In the genomic region with DNA sequence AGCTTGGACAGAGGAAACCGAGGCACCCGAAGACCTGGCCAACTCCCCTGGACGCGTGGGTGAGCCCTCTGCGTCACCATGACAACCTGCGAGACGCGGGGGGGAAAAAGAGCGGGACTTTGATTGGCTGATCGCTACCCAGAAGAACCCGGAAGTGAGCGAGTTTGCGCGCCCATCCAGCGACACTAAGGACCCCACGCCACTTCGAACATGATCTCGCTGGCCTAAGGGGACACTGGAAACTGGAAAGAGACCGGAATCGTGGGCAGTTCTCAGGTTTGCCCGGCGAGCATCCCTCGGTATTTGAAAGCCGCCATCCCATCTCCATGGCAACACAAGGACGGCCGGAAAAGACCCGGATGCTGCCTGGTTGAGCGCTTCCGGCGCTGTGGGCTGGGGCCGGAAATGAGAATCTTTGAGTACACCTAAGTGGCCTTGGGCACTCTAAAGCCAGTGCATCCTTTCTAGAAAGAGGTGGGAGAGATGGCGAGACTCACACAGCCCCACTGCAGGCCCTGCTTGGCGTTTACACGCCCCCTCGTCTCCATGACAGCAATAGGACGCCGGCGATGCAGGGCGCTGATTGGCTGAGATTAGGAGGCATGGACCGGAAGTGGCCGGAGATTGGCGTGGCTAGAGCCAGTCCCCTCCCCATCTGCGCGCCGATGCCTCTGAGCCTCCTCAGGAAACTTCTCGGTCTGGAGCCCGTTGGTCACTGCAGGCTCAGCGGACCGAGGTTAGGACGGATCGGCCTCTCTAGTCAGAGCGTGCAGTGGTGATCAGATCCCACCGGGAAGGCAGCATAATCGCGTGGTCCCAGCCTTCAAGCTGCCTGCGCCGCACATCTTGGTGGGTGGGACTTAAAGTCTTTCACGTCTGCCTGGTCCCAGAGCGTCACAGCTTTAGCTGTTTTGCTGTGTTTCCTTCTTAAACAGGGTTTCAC, we compare ENCODE assay signal across 8 mouse cellular contexts. TPM values are rescaled to one million over a fixed set of nuclear protein-coding genes. Genes with fewer than 3 reads are reported as not detected.
A peak's percentile ranks its signal among the peaks of the same experiment; 100 is the strongest.
DNase-seq lines count a peak whose midpoint lies in the region; ATAC-seq lines count a peak whose summit lies in the region.

TSS of gene Ulk4 (minus strand) at position 80 of the 943 bp plus-strand sequence.

- H3K27me3 ChIP-seq in heart, embryonic 13.5 days (replicated peaks) = no peaks in the 10 kb centered on the region
- no peaks in the 10 kb centered on the region for H3K27me3 ChIP-seq in liver, embryonic 12.5 days (replicated peaks)
- no peaks in the 10 kb centered on the region for H3K27me3 ChIP-seq in stomach, embryonic 15.5 days (replicated peaks)

- peaks cover 5% of the 10 kb centered on the region; the same call in 1 of the 2 replicates for H3K36me3 ChIP-seq in heart, embryonic 13.5 days
- no peaks in the 10 kb centered on the region for H3K36me3 ChIP-seq in liver, embryonic 12.5 days
- H3K36me3 ChIP-seq in stomach, embryonic 15.5 days = no peaks in the 10 kb centered on the region

- ATAC-seq in erythroid progenitor cell, adult 5-6 weeks (replicated peaks; ENCODE audit: low FRiP score, poor library complexity, severe bottlenecking) = peak; percentile 96
- ATAC-seq in heart, embryonic 13.5 days (ENCODE audit: extremely low read depth, insufficient number of reproducible peaks, low FRiP score, low TSS enrichment) = peak; percentile 89
- peak; percentile 95 for ATAC-seq in liver, embryonic 12.5 days
- ATAC-seq in stomach, embryonic 15.5 days (ENCODE audit: insufficient read depth, low FRiP score, low read depth) = peak; percentile 96

- no peaks in the 10 kb centered on the region for H3K9me3 ChIP-seq in heart, embryonic 13.5 days
- 0 out of 2 replicates have a peak, but pooled peaks cover 2% of the 10 kb centered on the region for H3K9me3 ChIP-seq in liver, embryonic 12.5 days (replicated peaks)
- H3K9me3 ChIP-seq in stomach, embryonic 15.5 days = no peaks in the 10 kb centered on the region

- peak within 1 kb of the TSS; percentile 82 for H3K9ac ChIP-seq in heart, embryonic 13.5 days
- peak within 1 kb of the TSS; percentile 68 for H3K9ac ChIP-seq in liver, embryonic 12.5 days
- peak within 1 kb of the TSS; percentile 49; the same call in 1 of the 2 replicates for H3K9ac ChIP-seq in stomach, embryonic 15.5 days

- H3K4me1 ChIP-seq in heart, embryonic 13.5 days = peaks cover 14% of the 10 kb centered on the region
- H3K4me1 ChIP-seq in liver, embryonic 12.5 days = peaks cover 14% of the 10 kb centered on the region
- H3K4me1 ChIP-seq in stomach, embryonic 15.5 days = peaks cover 8% of the 10 kb centered on the region; the same call in 1 of the 2 replicates

- peak within 1 kb of the TSS; percentile 64 for H3K4me3 ChIP-seq in heart, embryonic 13.5 days
- peak within 1 kb of the TSS; percentile 78 for H3K4me3 ChIP-seq in liver, embryonic 12.5 days
- peak within 1 kb of the TSS; percentile 81 for H3K4me3 ChIP-seq in stomach, embryonic 15.5 days (replicated peaks)

- peak within 1 kb of the TSS; percentile 74 for H3K4me2 ChIP-seq in heart, embryonic 13.5 days
- H3K4me2 ChIP-seq in liver, embryonic 12.5 days = peak within 1 kb of the TSS; percentile 93
- peak within 1 kb of the TSS; percentile 90 for H3K4me2 ChIP-seq in stomach, embryonic 15.5 days

- WGBS in heart, embryonic 13.5 days = under 1% methylated on average over 59 of the region's 59 CpGs
- under 1% methylated on average over 59 of the region's 59 CpGs for WGBS in liver, embryonic 12.5 days (ENCODE audit: insufficient replicate concordance)
- under 1% methylated on average over 59 of the region's 59 CpGs for WGBS in stomach, embryonic 15.5 days

- H3K27ac ChIP-seq in heart, embryonic 13.5 days (replicated peaks) = peak within 1 kb of the TSS; percentile 70
- peak within 1 kb of the TSS; percentile 65 for H3K27ac ChIP-seq in liver, embryonic 12.5 days
- peak within 1 kb of the TSS; percentile 85 for H3K27ac ChIP-seq in stomach, embryonic 15.5 days

- peak; percentile 92 for DNase-seq in CD4-positive helper T cell, adult 2 months (ENCODE audit: low read depth, low spot score)
- DNase-seq in brain, embryonic 18.5 days (ENCODE audit: low read depth, low spot score) = peak; percentile 85
- peak; percentile 96 for DNase-seq in kidney, postnatal 10 days
- peak; percentile 90 to 93 for DNase-seq in natural killer cell, adult 2 months (ENCODE audit: low spot score in 2 of 2)

RNA-seq across cellular contexts. Expression of gene Ulk4, which starts in this region (rescaled TPM):
- total RNA-seq in erythroid progenitor cell, adult 5-6 weeks (2015; ENCODE audit: low replicate concordance) = 2.5 TPM in 1 of 2 replicates, not detected in the other
- 3.1 TPM in 1 of 2 replicates, not detected in the other for total RNA-seq in erythroid progenitor cell, adult 5-6 weeks (2017; ENCODE audit: low replicate concordance)
- 95.9 and 112 TPM in 2 replicates for polyA plus RNA-seq in heart, embryonic 13.5 days (2015; fragmentation: Nextera tagmentation; extraction: Ambion mirVana)
- polyA plus RNA-seq in liver, embryonic 12.5 days (2016; fragmentation: Nextera tagmentation; extraction: Ambion mirVana) = 50.8 and 52.6 TPM in 2 replicates
- 153 and 179 TPM in 2 replicates for polyA plus RNA-seq in stomach, embryonic 15.5 days (2015; fragmentation: Nextera tagmentation; extraction: Ambion mirVana)

Comparison
In these comparisons a context has a peak if more than half of its experiments do, and no peak if none do; other contexts are left out.
1. Peak in every context shown above with its lines: DNase-seq, ATAC-seq, H3K4me3 ChIP-seq and H3K27ac ChIP-seq.